Comparison of ENCODE assay signal across 10 mouse cellular contexts in the genomic region with DNA sequence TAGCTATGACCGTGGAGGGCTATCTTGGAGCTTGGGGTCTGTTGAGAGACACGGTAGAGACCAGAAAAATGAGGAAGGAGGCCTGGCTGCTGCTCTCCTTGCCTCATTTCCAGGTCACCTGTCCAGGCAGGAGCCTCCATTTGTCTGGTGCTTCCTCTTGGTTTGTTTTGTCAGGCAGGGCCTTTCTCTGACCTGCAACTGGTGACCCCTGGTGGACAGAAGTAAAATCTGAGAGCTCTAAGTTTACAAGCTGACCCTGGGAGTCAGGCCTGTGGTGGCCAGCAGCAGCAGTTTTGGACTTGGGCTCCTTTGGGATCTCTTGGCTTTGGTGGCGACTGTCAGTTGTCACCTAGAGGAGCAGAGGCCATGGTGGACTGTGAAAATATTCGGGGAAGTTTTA. TPM values are rescaled to one million over a fixed set of nuclear protein-coding genes. Genes with fewer than 3 reads are reported as not detected.
DNase-seq lines count a peak whose midpoint lies in the region; ATAC-seq lines count a peak whose summit lies in the region.
"Had no signal": no experiment of that assay in that cellular context is flagged by ENCODE, and none has a peak within 500 bp of the region (broad histone marks: within the 10 kb centered on the region; RNA-seq: fewer than 3 reads in every experiment).

No protein-coding gene starts in this region.

- no peaks in the 10 kb centered on the region for H3K27me3 ChIP-seq in lung, embryonic 16.5 days (ENCODE audit: control insufficient read depth, insufficient read depth, low read depth, low read length)
- H3K27me3 ChIP-seq in splenic B cell, adult 2 months (ENCODE audit: control insufficient read depth, insufficient read depth, low read length, poor library complexity, severe bottlenecking), result no peaks in the 10 kb centered on the region

- H3K36me3 ChIP-seq in lung, embryonic 16.5 days (ENCODE audit: control insufficient read depth, insufficient read depth, low read length), result no peaks in the 10 kb centered on the region
- H3K36me3 ChIP-seq in splenic B cell, adult 2 months (ENCODE audit: control insufficient read depth, insufficient read depth, low read length, poor library complexity, severe bottlenecking), result no peaks in the 10 kb centered on the region

- WGBS in lung, embryonic 16.5 days, result 33% methylated on average over 4 of the region's 4 CpGs

- peak; percentile 62 for ATAC-seq in granulocyte monocyte progenitor cell, adult 5-6 weeks (replicated peaks; ENCODE audit: poor library complexity, severe bottlenecking)
- ATAC-seq in lung, embryonic 16.5 days (ENCODE audit: low read depth), result 0 out of 2 replicates have a peak, but pooled peaks have one; percentile 3

- no peak overlapping the region for H3K9ac ChIP-seq in lung, embryonic 16.5 days (ENCODE audit: low read length)

- H3K4me2 ChIP-seq in lung, embryonic 16.5 days (ENCODE audit: low read depth, low read length), result no peak overlapping the region

- DNase-seq in heart, adult 8-10 months (ENCODE audit: low spot score), result peak; percentile 53
- DNase-seq in heart, adult 11 months, result no peak
- DNase-seq in A20 (ENCODE audit: low read depth, low spot score), result peak; percentile 65
- DNase-seq in adipocyte (ENCODE audit: low spot score), result peak; percentile 53
- DNase-seq in splenic B cell, adult 2 months (ENCODE audit: low read depth, low spot score), result peak; percentile 54
- DNase-seq in right cerebral cortex, postnatal 4 days, result no peak

- H3K4me1 ChIP-seq in lung, embryonic 16.5 days (replicated peaks; ENCODE audit: control insufficient read depth, insufficient read depth, low read length), result peaks cover 5% of the 10 kb centered on the region

- no peak overlapping the region for H3K4me3 ChIP-seq in lung, embryonic 16.5 days (ENCODE audit: low read length)

- no peak overlapping the region for H3K27ac ChIP-seq in lung, embryonic 16.5 days (ENCODE audit: low read length)

- H3K9me3 ChIP-seq in lung, embryonic 16.5 days (ENCODE audit: control insufficient read depth, low read length), result no peaks in the 10 kb centered on the region

RNA-seq across cellular contexts. Expression of gene Car5a, which starts 10.2 kb away (rescaled TPM):
- under 1 TPM in 1 of 4 experiments, not detected in 3; 0.23 TPM for total RNA-seq in heart, adult 8-10 months (2022)
- not detected in 2 replicates for total RNA-seq in granulocyte monocyte progenitor cell, adult 5-6 weeks (2014; fragmentation: Nextera tagmentation)
- total RNA-seq in granulocyte monocyte progenitor cell, adult 5-6 weeks (2017), result not detected in 2 replicates
- not detected in 2 replicates for polyA plus RNA-seq in lung, embryonic 16.5 days (2015; fragmentation: Nextera tagmentation; extraction: Ambion mirVana)
- total RNA-seq: left cerebral cortex, postnatal 10 days had no signal
- polyA plus RNA-seq: stomach, embryonic 14.5 days had no signal

RNA-seq across cellular contexts. Expression of gene Banp, which starts 15.0 kb away (rescaled TPM):
- total RNA-seq in heart, adult 8-10 months (2022), result 10 to 100 TPM in 3 of 4 experiments, 1 to 10 TPM in 1; 7.6 to 24.8 (median 17.2) TPM
- total RNA-seq in granulocyte monocyte progenitor cell, adult 5-6 weeks (2014; fragmentation: Nextera tagmentation), result 12.9 and 16.4 TPM in 2 replicates
- total RNA-seq in granulocyte monocyte progenitor cell, adult 5-6 weeks (2017), result 19.3 and 31.1 TPM in 2 replicates
- polyA plus RNA-seq in lung, embryonic 16.5 days (2015; fragmentation: Nextera tagmentation; extraction: Ambion mirVana), result 50.7 and 53.0 TPM in 2 replicates

RNA-seq across cellular contexts. Expression of gene Slc7a5, which starts 27.0 kb away (rescaled TPM):
- 1 to 10 TPM; 3.8 to 4.8 (median 4.2) TPM for total RNA-seq in heart, adult 8-10 months (2022)
- total RNA-seq in granulocyte monocyte progenitor cell, adult 5-6 weeks (2014; fragmentation: Nextera tagmentation), result 63.5 and 63.6 TPM in 2 replicates
- 22.8 and 29.4 TPM in 2 replicates for total RNA-seq in granulocyte monocyte progenitor cell, adult 5-6 weeks (2017)
- polyA plus RNA-seq in lung, embryonic 16.5 days (2015; fragmentation: Nextera tagmentation; extraction: Ambion mirVana), result 10.4 and 10.7 TPM in 2 replicates

Comparison
In these comparisons a context has a peak if more than half of its experiments do, and no peak if none do; other contexts are left out.
1. DNase-seq: peak in heart, adult 8-10 months (single experiment), A20 (single experiment), adipocyte (single experiment) and splenic B cell, adult 2 months (single experiment); none in heart, adult 11 months (single experiment) and right cerebral cortex, postnatal 4 days (single experiment).
2. RNA of gene Slc7a5, which starts 27.0 kb away (total RNA-seq): 22.8 to 63.6 TPM in granulocyte monocyte progenitor cell, adult 5-6 weeks; 3.8 to 4.8 TPM in heart, adult 8-10 months; every median in the first group is over 4 times any median in the second.